ENCODE assay signal across 8 mouse cellular contexts in the genomic region with DNA sequence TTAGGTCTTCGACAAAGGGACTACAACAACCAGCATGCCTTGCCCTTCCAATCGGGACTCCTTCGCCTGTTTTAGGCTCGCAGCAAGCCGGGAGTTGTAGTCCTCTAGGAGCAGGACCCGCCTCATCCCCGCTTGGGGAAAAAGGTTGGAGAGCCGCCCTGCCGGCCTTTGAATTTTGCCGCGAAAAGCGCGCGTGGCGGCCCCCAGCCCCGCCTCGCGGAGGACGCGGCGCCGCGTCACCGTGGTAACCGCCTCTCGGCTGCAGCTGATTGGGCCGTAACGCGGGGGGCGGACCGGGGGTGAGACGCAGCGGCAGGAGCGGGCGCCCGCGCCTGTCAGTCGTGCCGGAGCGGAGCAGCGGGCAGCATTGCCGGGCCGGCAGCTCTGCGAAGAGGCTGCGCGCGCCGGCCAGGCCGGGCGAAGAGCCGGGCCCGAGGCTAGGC. TPM values are rescaled to one million over a fixed set of nuclear protein-coding genes. Genes with fewer than 3 reads are reported as not detected.
DNase-seq lines count a peak whose midpoint lies in the region; ATAC-seq and TF ChIP-seq lines count a peak whose summit lies in the region.

No protein-coding gene starts in this region.

- peak overlapping the region; percentile 99 for H3K4me2 ChIP-seq in lung, embryonic 14.5 days

- H3K36me3 ChIP-seq in lung, embryonic 14.5 days (ENCODE audit: insufficient read depth): no peaks in the 10 kb centered on the region

- H3K4me3 ChIP-seq in cerebellum, adult 2 months (replicated peaks; ENCODE audit: insufficient read depth, low read depth, low read length): peak overlapping the region; percentile 68
- H3K4me3 ChIP-seq in lung, embryonic 14.5 days (ENCODE audit: low read depth, low read length): peak overlapping the region; percentile 68
- H3K4me3 ChIP-seq in olfactory bulb, adult 2 months (ENCODE audit: insufficient read depth, low read depth, low read length): peak overlapping the region; percentile 95

- peak; percentile 88 for ATAC-seq in frontal cortex, adult (ENCODE audit: low TSS enrichment)
- peak; percentile 77 to 85 for ATAC-seq in hematopoietic stem cell, adult 5-6 weeks (replicated peaks in 1 of 2; ENCODE audit: insufficient read depth in 1 of 2, low FRiP score in 2 of 2, low TSS enrichment in 1 of 2, low read depth in 1 of 2, poor library complexity in 2 of 2, severe bottlenecking in 2 of 2)
- peak; percentile 91 for ATAC-seq in lung, embryonic 14.5 days (ENCODE audit: insufficient read depth)

- no peak overlapping the region; the same call in 1 of the 2 replicates for H3K27ac ChIP-seq in cerebellum, adult 2 months (ENCODE audit: insufficient read depth, low read length)
- H3K27ac ChIP-seq in lung, embryonic 14.5 days (ENCODE audit: low read depth): peak overlapping the region; percentile 36; the same call in 1 of the 2 replicates
- H3K27ac ChIP-seq in olfactory bulb, adult 2 months (ENCODE audit: insufficient read depth, low read depth, low read length): peak overlapping the region; percentile 79

- TF ChIP-seq CTCF in cerebellum, adult 2 months (IDR thresholded peaks at IDR 0.05; ENCODE audit: borderline replicate concordance, insufficient read depth, low read depth, low read length): no peak
- TF ChIP-seq CTCF in lung, embryonic 14.5 days (IDR thresholded peaks at IDR 0.05; ENCODE audit: low read depth): no peak
- TF ChIP-seq CTCF in olfactory bulb, adult 2 months (IDR thresholded peaks at IDR 0.05; ENCODE audit: insufficient read depth, low read depth, low read length): no peak

- peak; percentile 79 for DNase-seq in MEL-GATA-1-ER (ENCODE audit: extremely low read depth, low read depth)
- DNase-seq in cerebellum, adult 2 months: peak; percentile 95 to 98
- DNase-seq in layer of hippocampus, adult 8-10 months (ENCODE audit: low spot score in 2 of 2): peak; percentile 91
- peak; percentile 98 for DNase-seq in lung, embryonic 14.5 days
- DNase-seq in thymus, adult 18-20 months: peak; percentile 85 to 90

- WGBS in cerebellum, adult 2 months: under 1% methylated on average over 52 of the region's 52 CpGs
- under 1% methylated on average over 52 of the region's 52 CpGs for WGBS in lung, embryonic 14.5 days
- WGBS in olfactory bulb, adult 2 months: under 1% methylated on average over 52 of the region's 52 CpGs

- peaks cover 26% of the 10 kb centered on the region for H3K4me1 ChIP-seq in cerebellum, adult 2 months (ENCODE audit: control insufficient read depth, insufficient read depth, low read length)
- peaks cover 29% of the 10 kb centered on the region for H3K4me1 ChIP-seq in lung, embryonic 14.5 days (ENCODE audit: insufficient read depth)
- peaks cover 26% of the 10 kb centered on the region for H3K4me1 ChIP-seq in olfactory bulb, adult 2 months (ENCODE audit: control insufficient read depth, insufficient read depth, low read length)

- no peaks in the 10 kb centered on the region for H3K9me3 ChIP-seq in lung, embryonic 14.5 days (ENCODE audit: low read depth, low read length)

- peak; percentile 96 for TF ChIP-seq POLR2A in cerebellum, adult 2 months (IDR thresholded peaks at IDR 0.05; ENCODE audit: borderline replicate concordance, insufficient read depth, low read length)
- TF ChIP-seq POLR2A in olfactory bulb, adult 2 months (IDR thresholded peaks at IDR 0.05; ENCODE audit: insufficient read depth, low read depth, low read length): peak; percentile 100

- no peaks in the 10 kb centered on the region for H3K27me3 ChIP-seq in cerebellum, adult 2 months (ENCODE audit: control insufficient read depth, insufficient read depth, low read length)
- H3K27me3 ChIP-seq in lung, embryonic 14.5 days (ENCODE audit: insufficient read depth, low read length): peaks cover 22% of the 10 kb centered on the region

- no peak overlapping the region; the same call in 1 of the 2 replicates for H3K9ac ChIP-seq in lung, embryonic 14.5 days

RNA-seq across cellular contexts. Expression of a gene that starts 0.7 kb away (rescaled TPM):
- 18.7 and 20.5 TPM in 2 replicates for polyA plus RNA-seq in cerebellum, adult 2 months (2012; rRNA removed)
- total RNA-seq in hematopoietic stem cell, adult 5-6 weeks (2017): 0.20 TPM in 1 of 2 replicates, not detected in the other
- 1 to 10 TPM; 4.9 to 7.2 (median 6.7) TPM for total RNA-seq in layer of hippocampus, adult 8-10 months (2022)
- 2.3 and 2.5 TPM in 2 replicates for polyA plus RNA-seq in lung, embryonic 14.5 days (2014; fragmentation: Nextera tagmentation; extraction: Ambion mirVana)
- polyA plus RNA-seq in olfactory bulb, adult 2 months (2012; ENCODE audit: insufficient read depth, insufficient read length, low replicate concordance, missing spikeins): not detected in 2 replicates
